Mouse (Mus musculus): ENCODE measurements around the gene Gm15217.

DNA sequence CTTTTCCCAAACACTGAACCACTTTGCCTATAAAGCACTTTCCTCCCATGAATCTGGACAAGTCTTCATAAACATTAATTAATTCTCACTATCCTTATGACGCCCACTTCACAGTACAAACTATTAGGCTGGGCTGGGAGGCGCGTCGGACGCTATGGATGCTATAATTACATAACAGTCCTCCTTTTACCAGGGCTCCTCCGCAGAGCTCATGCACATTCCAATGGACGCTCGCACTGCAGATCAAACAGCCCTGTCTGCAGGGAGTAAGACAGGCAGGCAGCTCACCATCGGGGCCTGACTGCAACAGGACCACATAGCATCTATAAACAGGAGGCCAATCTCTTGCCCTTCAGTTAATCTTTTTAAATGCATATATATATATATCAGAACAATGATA, 6.8 kb upstream of the Gm15217 start:
- no peak for TF ChIP-seq CTCF (IDR thresholded peaks at IDR 0.05; ENCODE audit: low read depth, low read length)
- no peak for TF ChIP-seq POLR2A (IDR thresholded peaks at IDR 0.05; ENCODE audit: extremely low read depth, insufficient read depth, low read length)
